Mouse (Mus musculus) midbrain, embryonic 12.5 days (tissue): Measurements from ENCODE around the gene Cep128. TPM values are rescaled to one million over a fixed set of nuclear protein-coding genes. Genes with fewer than 3 reads are reported as not detected.

ENCODE experiments used
- ATAC-seq: fragments of 200-750 bp; cut with Nextera tagmentation; 2 replicates; pipeline ENCODE4 v1.8.0; 2017; ENCODE audit warnings: low read depth, moderate TSS enrichment, moderate library complexity; ENCODE audit not compliant: low FRiP score
- H3K27ac ChIP-seq: fragments of 300-500 bp; sonication (generic); replicated peaks from 2 replicates; pipeline ENCODE4 v1.5.1; 2016; ENCODE audit warnings: mild to moderate bottlenecking
- H3K27me3 ChIP-seq: fragments of 300-500 bp; sonication (generic); 2 replicates; pipeline ENCODE4 v1.6.1; 2016; ENCODE audit warnings: mild to moderate bottlenecking
- H3K36me3 ChIP-seq: fragments of 300-500 bp; sonication (generic); 2 replicates; pipeline ENCODE4 v1.6.1; 2016
- H3K4me1 ChIP-seq: fragments of 300-500 bp; sonication (generic); 2 replicates; pipeline ENCODE4 v1.6.1; 2016
- H3K4me2 ChIP-seq: fragments of 300-500 bp; sonication (generic); replicated peaks from 2 replicates; pipeline ENCODE4 v1.6.1; 2016; ENCODE audit warnings: mild to moderate bottlenecking, moderate library complexity
- H3K4me3 ChIP-seq: fragments of 300-500 bp; sonication (generic); 2 replicates; pipeline ENCODE4 v1.5.1; 2016; ENCODE audit warnings: mild to moderate bottlenecking
- H3K9ac ChIP-seq: fragments of 300-500 bp; sonication (generic); replicated peaks from 2 replicates; pipeline ENCODE4 v1.6.1; 2016; ENCODE audit warnings: mild to moderate bottlenecking, moderate library complexity
- H3K9me3 ChIP-seq: fragments of 300-500 bp; sonication (generic); 2 replicates; pipeline ENCODE4 v1.6.1; 2016; ENCODE audit warnings: mild to moderate bottlenecking
- WGBS: fragments of 180-500 bp; shearing (Covaris S2); methylation state at CpG from one replicate; pipeline ENCODE4 v1.1.7; 2016; 5-methylcytosine and 5-hydroxymethylcytosine counted together
- polyA plus RNA-seq: library from polyadenylated mRNA; unstranded; fragments of >200 nt; fragmentation: Nextera tagmentation; extraction: Ambion mirVana; gene quantifications from 2 replicates; pipeline ENCODE4 v1.2.1, GENCODE M21; 2016

Cep128 gene
- polyA plus RNA-seq, 1 experiment from 2014 or later, result 8.5 TPM

- H3K27me3 ChIP-seq, result no peaks in the 10 kb centered on the region
- peaks cover 4% of the 10 kb centered on the region; the same call in 1 of the 2 replicates for H3K4me1 ChIP-seq
- 94% methylated on average over 2 of the region's 2 CpGs for WGBS
- H3K4me3 ChIP-seq, result no peak overlapping the region
- H3K36me3 ChIP-seq, result no peaks in the 10 kb centered on the region
- H3K27ac ChIP-seq, result no peak overlapping the region
- H3K9ac ChIP-seq, result no peak overlapping the region
- H3K4me2 ChIP-seq, result no peak overlapping the region
- no peak for ATAC-seq
- no peaks in the 10 kb centered on the region for H3K9me3 ChIP-seq
These were observed 313.6 kb downstream of the Cep128 start for GRCm38 (mm10) chr12:91070551-91071045.

GRCm38 (mm10) chr12:91067083-91067441, 317.1 kb downstream of the Cep128 start:
- 64% methylated on average over 2 of the region's 2 CpGs for WGBS
- peaks cover 6% of the 10 kb centered on the region; the same call in 1 of the 2 replicates for H3K4me1 ChIP-seq
- H3K27me3 ChIP-seq, result no peaks in the 10 kb centered on the region
- no peak overlapping the region for H3K4me2 ChIP-seq
- no peaks in the 10 kb centered on the region for H3K9me3 ChIP-seq
- H3K9ac ChIP-seq, result no peak overlapping the region
- peak overlapping the region; percentile 54; the same call in 1 of the 2 replicates for H3K27ac ChIP-seq
- peak; percentile 42 for ATAC-seq
- no peak overlapping the region for H3K4me3 ChIP-seq
- H3K36me3 ChIP-seq, result no peaks in the 10 kb centered on the region

GRCm38 (mm10) chr12:91066286-91067082, 317.7 kb downstream of the Cep128 start:
- Histone ChIP-seq H3K4me1 (peaks cover 6% of the 10 kb centered on the region; the same call in 1 of the 2 replicates), H3K27me3 (no peaks in the 10 kb centered on the region), H3K4me3 (no peak overlapping the region), H3K4me2 (no peak overlapping the region), H3K27ac (peak overlapping the region; percentile 54; the same call in 1 of the 2 replicates), H3K9me3 (no peaks in the 10 kb centered on the region), H3K36me3 (no peaks in the 10 kb centered on the region), H3K9ac (no peak overlapping the region)
- ATAC-seq, result peak; percentile 88
- WGBS, result 43% methylated on average over 5 of the region's 5 CpGs

GRCm38 (mm10) chr12:91065423-91065822, 318.8 kb downstream of the Cep128 start:
- H3K9me3 ChIP-seq, result no peaks in the 10 kb centered on the region
- no peaks in the 10 kb centered on the region for H3K36me3 ChIP-seq
- no peak for ATAC-seq
- no peak overlapping the region for H3K4me3 ChIP-seq
- no peaks in the 10 kb centered on the region for H3K27me3 ChIP-seq
- no peak overlapping the region for H3K27ac ChIP-seq
- no peak overlapping the region for H3K9ac ChIP-seq
- 70% methylated on average over 3 of the region's 3 CpGs for WGBS
- H3K4me2 ChIP-seq, result no peak overlapping the region
- peaks cover 6% of the 10 kb centered on the region; the same call in 1 of the 2 replicates for H3K4me1 ChIP-seq

- Histone ChIP-seq H3K27ac (no peak overlapping the region), H3K36me3 (no peaks in the 10 kb centered on the region), H3K4me1 (peaks cover 6% of the 10 kb centered on the region; the same call in 1 of the 2 replicates), H3K4me3 (no peak overlapping the region), H3K9me3 (no peaks in the 10 kb centered on the region), H3K4me2 (no peak overlapping the region), H3K9ac (no peak overlapping the region), H3K27me3 (no peaks in the 10 kb centered on the region)
- ATAC-seq, result no peak
These were observed 319.7 kb downstream of the Cep128 start for GRCm38 (mm10) chr12:91064368-91064999.

- H3K4me3 ChIP-seq, result no peak overlapping the region
- H3K9ac ChIP-seq, result no peak overlapping the region
- H3K9me3 ChIP-seq, result no peaks in the 10 kb centered on the region
- no peak overlapping the region for H3K4me2 ChIP-seq
- no peak overlapping the region for H3K27ac ChIP-seq
- 88% methylated on average over 4 of the region's 4 CpGs for WGBS
- ATAC-seq, result no peak
- no peaks in the 10 kb centered on the region for H3K36me3 ChIP-seq
- H3K27me3 ChIP-seq, result no peaks in the 10 kb centered on the region
- H3K4me1 ChIP-seq, result peaks cover 6% of the 10 kb centered on the region; the same call in 1 of the 2 replicates
These were observed 320.7 kb downstream of the Cep128 start for GRCm38 (mm10) chr12:91063337-91064015.

- H3K9me3 ChIP-seq, result no peaks in the 10 kb centered on the region
- H3K36me3 ChIP-seq, result no peaks in the 10 kb centered on the region
- H3K27ac ChIP-seq, result no peak overlapping the region
- no peak overlapping the region for H3K4me3 ChIP-seq
- H3K4me2 ChIP-seq, result no peak overlapping the region
- 83% methylated on average over 4 of the region's 4 CpGs for WGBS
- no peak for ATAC-seq
- no peak overlapping the region for H3K9ac ChIP-seq
- no peaks in the 10 kb centered on the region for H3K27me3 ChIP-seq
- H3K4me1 ChIP-seq, result peaks cover 6% of the 10 kb centered on the region; the same call in 1 of the 2 replicates
These were observed 321.5 kb downstream of the Cep128 start for GRCm38 (mm10) chr12:91062681-91063080.

GRCm38 (mm10) chr12:91059704-91060318, 324.4 kb downstream of the Cep128 start:
- H3K27ac ChIP-seq, result no peak overlapping the region
- no peaks in the 10 kb centered on the region for H3K36me3 ChIP-seq
- H3K4me3 ChIP-seq, result no peak overlapping the region
- ATAC-seq, result no peak
- WGBS, result 92% methylated on average over 12 of the region's 12 CpGs
- 0 out of 2 replicates have a peak, but pooled peaks cover 2% of the 10 kb centered on the region for H3K4me1 ChIP-seq
- no peaks in the 10 kb centered on the region for H3K9me3 ChIP-seq
- H3K4me2 ChIP-seq, result no peak overlapping the region
- H3K27me3 ChIP-seq, result no peaks in the 10 kb centered on the region
- H3K9ac ChIP-seq, result no peak overlapping the region

- H3K27ac ChIP-seq, result no peak overlapping the region
- no peak overlapping the region for H3K4me2 ChIP-seq
- no peak overlapping the region for H3K4me3 ChIP-seq
- H3K36me3 ChIP-seq, result no peaks in the 10 kb centered on the region
- no peaks in the 10 kb centered on the region for H3K27me3 ChIP-seq
- no peaks in the 10 kb centered on the region for H3K9me3 ChIP-seq
- H3K9ac ChIP-seq, result no peak overlapping the region
- ATAC-seq, result no peak
- WGBS, result 91% methylated on average over 10 of the region's 10 CpGs
- no peaks in the 10 kb centered on the region for H3K4me1 ChIP-seq
These were observed 327.3 kb downstream of the Cep128 start for GRCm38 (mm10) chr12:91056885-91057284.

GRCm38 (mm10) chr12:91052301-91052700, 331.9 kb downstream of the Cep128 start:
- ATAC-seq, result no peak
- H3K36me3 ChIP-seq, result no peaks in the 10 kb centered on the region

GRCm38 (mm10) chr12:91050593-91051325, 333.4 kb downstream of the Cep128 start:
- Histone ChIP-seq H3K9ac (no peak overlapping the region), H3K4me1 (no peaks in the 10 kb centered on the region), H3K27ac (no peak overlapping the region), H3K4me2 (no peak overlapping the region), H3K36me3 (no peaks in the 10 kb centered on the region), H3K27me3 (no peaks in the 10 kb centered on the region), H3K4me3 (no peak overlapping the region), H3K9me3 (no peaks in the 10 kb centered on the region)
- no peak for ATAC-seq
- WGBS, result 91% methylated on average over 9 of the region's 9 CpGs

More at GRCm38 (mm10) chr12:91052301-91052700, 331.9 kb downstream of the Cep128 start:
- Histone ChIP-seq H3K9ac (no peak overlapping the region), H3K27me3 (no peaks in the 10 kb centered on the region), H3K4me1 (no peaks in the 10 kb centered on the region), H3K9me3 (no peaks in the 10 kb centered on the region), H3K4me3 (no peak overlapping the region), H3K27ac (no peak overlapping the region), H3K4me2 (no peak overlapping the region)
- WGBS, result 79% methylated on average over 3 of the region's 3 CpGs
